Mouse (Mus musculus): ENCODE measurements around the gene 6720489N17Rik. TPM values are rescaled to one million over a fixed set of nuclear protein-coding genes. Genes with fewer than 3 reads are reported as not detected.
"Not testable (repeated sequence)": the region's sequence is repeated elsewhere in the genome, so short reads cannot be mapped to it uniquely, and the experiment has no call there.

The 6720489N17Rik gene
- polyA plus RNA-seq (2012; ENCODE audit: insufficient read depth, insufficient read length, missing spikeins): 3.7 and 8.1 TPM in 2 replicates

GRCm38 (mm10) chr13:62623577-62624276, at the start of gene 6720489N17Rik:
Gene 6720489N17Rik, minus strand, starts transcription at chr13:62624182.
- peak within 1 kb of the TSS; percentile 67 for H3K4me3 ChIP-seq (ENCODE audit: insufficient read depth, low read length)
- H3K4me1 ChIP-seq (ENCODE audit: control insufficient read depth, insufficient read depth, low read length); H3K27ac ChIP-seq (ENCODE audit: insufficient read depth, low read depth, low read length): not testable (repeated sequence)

DNA sequence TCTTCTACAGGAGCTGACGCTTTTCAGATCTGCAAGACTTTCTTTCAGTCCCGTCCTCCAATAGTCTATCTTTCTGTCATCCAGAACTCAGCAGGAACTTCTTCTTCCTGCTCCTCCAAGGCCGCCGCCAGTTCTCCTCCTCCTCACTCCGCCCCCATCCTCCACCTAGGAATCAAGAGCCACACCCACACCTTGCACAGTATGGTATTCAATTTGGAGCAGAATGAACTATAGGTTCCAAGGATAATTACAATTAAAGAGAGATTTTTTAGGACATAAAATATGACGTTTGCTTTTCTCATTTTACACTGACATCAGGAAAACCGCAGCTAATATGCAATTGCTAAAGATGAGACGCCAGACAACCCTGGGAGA, 29.4 kb upstream of the 6720489N17Rik start:
- no peaks in the 10 kb centered on the region for H3K4me1 ChIP-seq (ENCODE audit: control insufficient read depth, insufficient read depth, low read length)
- H3K4me3 ChIP-seq (ENCODE audit: insufficient read depth, low read length): peak overlapping the region; percentile 65
- no peak overlapping the region for H3K27ac ChIP-seq (ENCODE audit: insufficient read depth, low read depth, low read length)
- TF ChIP-seq CTCF (IDR thresholded peaks at IDR 0.05; ENCODE audit: low read depth, low read length) (no peak), POLR2A (IDR thresholded peaks at IDR 0.05; ENCODE audit: borderline replicate concordance, low read depth, low read length) (no peak)

- H3K4me1 ChIP-seq (ENCODE audit: control insufficient read depth, insufficient read depth, low read length); H3K27ac ChIP-seq (ENCODE audit: insufficient read depth, low read depth, low read length): not testable (repeated sequence)
- peak overlapping the region; percentile 65 for H3K4me3 ChIP-seq (ENCODE audit: insufficient read depth, low read length)
Observed at GRCm38 (mm10) chr13:62652681-62653368, 28.8 kb upstream of the 6720489N17Rik start.

- H3K4me3 ChIP-seq (ENCODE audit: insufficient read depth, low read length); H3K4me1 ChIP-seq (ENCODE audit: control insufficient read depth, insufficient read depth, low read length); H3K27ac ChIP-seq (ENCODE audit: insufficient read depth, low read depth, low read length): not testable (repeated sequence)
Observed at GRCm38 (mm10) chr13:62627071-62627470, 3.1 kb upstream of the 6720489N17Rik start.

GRCm38 (mm10) chr13:62624277-62624665, 289 bp upstream of the 6720489N17Rik start:
- not testable (repeated sequence) for H3K27ac ChIP-seq (ENCODE audit: insufficient read depth, low read depth, low read length); H3K4me1 ChIP-seq (ENCODE audit: control insufficient read depth, insufficient read depth, low read length)
- peak overlapping the region; percentile 67 for H3K4me3 ChIP-seq (ENCODE audit: insufficient read depth, low read length)

DNA sequence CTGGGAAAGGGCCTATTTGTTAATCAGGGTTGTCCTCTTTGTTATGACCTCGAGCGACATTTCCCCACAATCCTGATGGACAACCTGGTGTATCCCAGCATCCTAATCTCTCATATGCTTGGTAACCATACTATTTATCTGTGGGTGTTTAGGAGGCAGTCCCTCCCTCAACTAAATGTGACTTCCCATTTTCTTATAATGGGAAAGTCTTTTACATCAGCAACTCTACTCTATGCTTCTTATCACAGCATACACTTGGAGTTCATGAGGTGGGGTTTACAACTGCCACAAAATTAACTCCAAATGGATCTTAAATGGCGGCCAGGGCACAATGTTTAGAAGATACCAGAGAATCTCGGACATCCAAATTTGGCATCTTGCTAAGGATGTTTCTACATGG, 6.5 kb downstream of the 6720489N17Rik start:
- not testable (repeated sequence) for H3K4me1 ChIP-seq (ENCODE audit: control insufficient read depth, insufficient read depth, low read length); H3K4me3 ChIP-seq (ENCODE audit: insufficient read depth, low read length); H3K27ac ChIP-seq (ENCODE audit: insufficient read depth, low read depth, low read length)

GRCm38 (mm10) chr13:62571099-62571498, 52.9 kb downstream of the 6720489N17Rik start, which contains the start of gene Zfp934:
Gene Zfp934, minus strand, starts transcription at chr13:62571199.
- not testable (repeated sequence) for H3K4me3 ChIP-seq (ENCODE audit: insufficient read depth, low read length); H3K4me1 ChIP-seq (ENCODE audit: control insufficient read depth, insufficient read depth, low read length); H3K27ac ChIP-seq (ENCODE audit: insufficient read depth, low read depth, low read length)

DNA sequence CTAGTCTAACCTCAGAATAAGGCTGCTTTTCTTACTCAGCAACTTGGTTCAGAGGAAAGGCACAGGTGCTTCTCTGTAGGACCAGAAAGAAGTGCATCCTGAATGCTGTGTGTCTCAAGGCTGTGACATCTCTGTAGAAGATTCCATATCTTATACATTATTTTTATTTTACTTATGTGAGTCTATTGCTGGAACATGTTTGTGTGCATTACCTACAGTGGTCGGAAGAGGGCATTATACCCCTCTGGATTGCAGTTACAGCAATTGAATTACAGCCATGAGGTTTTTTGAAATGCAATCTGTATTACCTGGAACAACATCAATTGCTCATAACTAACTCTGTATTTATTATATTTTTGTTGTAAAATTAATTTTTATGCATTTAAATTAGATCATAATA, 62.3 kb downstream of the 6720489N17Rik start:
- not testable (repeated sequence) for H3K4me1 ChIP-seq (ENCODE audit: control insufficient read depth, insufficient read depth, low read length); H3K4me3 ChIP-seq (ENCODE audit: insufficient read depth, low read length); H3K27ac ChIP-seq (ENCODE audit: insufficient read depth, low read depth, low read length)

- H3K4me1 ChIP-seq (ENCODE audit: control insufficient read depth, insufficient read depth, low read length); H3K27ac ChIP-seq (ENCODE audit: insufficient read depth, low read depth, low read length): not testable (repeated sequence)
- H3K4me3 ChIP-seq (ENCODE audit: insufficient read depth, low read length): peak within 1 kb of the TSS; percentile 72
Observed at GRCm38 (mm10) chr13:62558189-62559110, 65.5 kb downstream of the 6720489N17Rik start, which contains the start of gene Zfp935. Gene Zfp935, minus strand, starts transcription at chr13:62558511.

Other genes starting within 250 kb of the 6720489N17Rik start
- gene Gm3604, start 241.0 kb downstream of the 6720489N17Rik start, polyA plus RNA-seq (2012; ENCODE audit: insufficient read depth, insufficient read length, missing spikeins): 2.4 and 2.5 TPM in 2 replicates
- gene Gm49359, start 157.3 kb downstream of the 6720489N17Rik start, polyA plus RNA-seq (2012; ENCODE audit: insufficient read depth, insufficient read length, missing spikeins): 16.3 and 18.2 TPM in 2 replicates
- not detected in 2 replicates for gene Zfp935, start 65.7 kb downstream of the 6720489N17Rik start, polyA plus RNA-seq (2012; ENCODE audit: insufficient read depth, insufficient read length, missing spikeins)
- 10.2 and 11.2 TPM in 2 replicates for gene Zfp934, start 53.0 kb downstream of the 6720489N17Rik start, polyA plus RNA-seq (2012; ENCODE audit: insufficient read depth, insufficient read length, missing spikeins)
- gene Platr25, start 136.5 kb upstream of the 6720489N17Rik start, polyA plus RNA-seq (2012; ENCODE audit: insufficient read depth, insufficient read length, missing spikeins): 14.9 and 18.6 TPM in 2 replicates
- gene Gm5141, start 161.6 kb upstream of the 6720489N17Rik start, polyA plus RNA-seq (2012; ENCODE audit: insufficient read depth, insufficient read length, missing spikeins): 3.0 and 6.3 TPM in 2 replicates
- not detected in 2 replicates for gene Fbp2, start 234.2 kb upstream of the 6720489N17Rik start, polyA plus RNA-seq (2012; ENCODE audit: insufficient read depth, insufficient read length, missing spikeins)

Data from bone marrow macrophage, adult 2 months (primary cell).